Mouse (Mus musculus): ENCODE data around the gene Ednrb. TPM values are rescaled to one million over a fixed set of nuclear protein-coding genes. Genes with fewer than 3 reads are reported as not detected.

Gene Ednrb
- polyA plus RNA-seq (2015; fragmentation: Nextera tagmentation; extraction: Ambion mirVana): 6.7 and 7.4 TPM in 2 replicates

DNA sequence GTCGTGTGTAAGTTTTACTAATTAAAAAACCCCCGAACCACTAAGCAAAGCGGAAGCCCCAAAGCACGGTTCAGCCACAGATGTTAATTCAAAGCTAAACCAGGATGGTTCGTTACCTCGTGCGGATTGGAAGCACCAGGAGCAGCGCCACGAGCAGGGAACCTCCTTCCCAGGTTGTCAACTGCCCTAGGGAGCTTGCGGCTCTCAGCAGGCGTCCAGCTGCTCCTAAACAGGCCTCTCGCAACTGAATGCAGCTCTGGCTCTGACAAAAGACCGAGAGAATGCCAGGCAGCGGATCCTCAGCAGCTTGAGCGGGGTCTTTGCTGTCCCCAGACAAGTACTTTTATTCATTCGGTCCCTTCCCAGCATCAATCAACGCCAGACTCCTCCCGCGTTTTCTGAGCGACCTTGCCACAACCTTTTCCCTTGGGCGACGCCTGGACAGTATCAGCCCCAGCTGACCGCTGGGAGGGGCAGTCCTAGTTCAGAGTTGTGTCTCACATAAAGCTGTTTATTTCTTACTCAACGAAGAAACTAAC is at the start of gene Ednrb:
Ednrb (minus strand) TSS at position 392 of the 539 bp plus-strand sequence.
- peak within 1 kb of the TSS; percentile 41 for H3K4me3 ChIP-seq (ENCODE audit: low read depth, low read length)
- H3K9ac ChIP-seq (ENCODE audit: low read depth, low read length): no peak within 1 kb of the TSS
- no peak within 1 kb of the TSS for H3K27ac ChIP-seq (ENCODE audit: low read length)
- no peaks in the 10 kb centered on the region for H3K36me3 ChIP-seq (ENCODE audit: control insufficient read depth, insufficient read depth)
- ATAC-seq (ENCODE audit: low read depth): no peak
- H3K27me3 ChIP-seq (ENCODE audit: control insufficient read depth, insufficient read depth, low read depth, low read length): peaks cover 17% of the 10 kb centered on the region
- no peaks in the 10 kb centered on the region for H3K4me1 ChIP-seq (ENCODE audit: control insufficient read depth, low read depth, low read length)
- peak within 1 kb of the TSS; percentile 41 for H3K4me2 ChIP-seq (ENCODE audit: low read depth, low read length)
- no peaks in the 10 kb centered on the region for H3K9me3 ChIP-seq (replicated peaks; ENCODE audit: control insufficient read depth, low read length)
- WGBS (ENCODE audit: insufficient replicate concordance): 1% methylated on average over 24 of the region's 24 CpGs

DNA sequence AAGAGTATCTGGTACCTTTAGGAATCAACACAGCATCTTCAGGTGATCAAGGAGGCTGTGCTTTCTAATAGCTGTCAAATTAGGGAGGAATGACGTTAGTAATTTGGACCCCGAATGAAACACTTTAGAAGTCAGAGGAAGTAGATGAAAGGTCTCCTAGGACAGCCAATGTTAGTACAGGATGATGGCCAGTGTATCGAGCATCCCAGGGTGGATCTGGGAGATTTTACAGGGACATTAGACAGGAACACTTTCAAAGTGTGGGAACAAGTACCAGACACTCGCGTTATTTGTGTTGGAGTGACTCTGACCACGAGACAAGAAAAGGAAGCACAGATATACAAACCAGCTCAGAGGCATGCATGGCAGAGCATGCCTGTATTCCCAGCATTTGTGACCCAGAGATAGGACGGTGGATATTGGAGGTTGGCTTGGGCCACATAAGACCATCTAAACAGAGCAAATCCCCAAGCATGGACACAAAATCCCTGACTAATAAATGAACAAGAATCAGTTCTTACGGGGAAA is 48.3 kb upstream of the Ednrb start:
- H3K36me3 ChIP-seq (ENCODE audit: control insufficient read depth, insufficient read depth): no peaks in the 10 kb centered on the region
- no peak overlapping the region for H3K4me3 ChIP-seq (ENCODE audit: low read depth, low read length)
- ATAC-seq (ENCODE audit: low read depth): no peak
- no peak overlapping the region for H3K9ac ChIP-seq (ENCODE audit: low read depth, low read length)
- no peak overlapping the region for H3K4me2 ChIP-seq (ENCODE audit: low read depth, low read length)
- no peaks in the 10 kb centered on the region for H3K27me3 ChIP-seq (ENCODE audit: control insufficient read depth, insufficient read depth, low read depth, low read length)
- 56% methylated on average over 8 of the region's 8 CpGs for WGBS (ENCODE audit: insufficient replicate concordance)
- H3K27ac ChIP-seq (ENCODE audit: low read length): no peak overlapping the region
- no peaks in the 10 kb centered on the region for H3K9me3 ChIP-seq (replicated peaks; ENCODE audit: control insufficient read depth, low read length)
- H3K4me1 ChIP-seq (ENCODE audit: control insufficient read depth, low read depth, low read length): no peaks in the 10 kb centered on the region

DNA sequence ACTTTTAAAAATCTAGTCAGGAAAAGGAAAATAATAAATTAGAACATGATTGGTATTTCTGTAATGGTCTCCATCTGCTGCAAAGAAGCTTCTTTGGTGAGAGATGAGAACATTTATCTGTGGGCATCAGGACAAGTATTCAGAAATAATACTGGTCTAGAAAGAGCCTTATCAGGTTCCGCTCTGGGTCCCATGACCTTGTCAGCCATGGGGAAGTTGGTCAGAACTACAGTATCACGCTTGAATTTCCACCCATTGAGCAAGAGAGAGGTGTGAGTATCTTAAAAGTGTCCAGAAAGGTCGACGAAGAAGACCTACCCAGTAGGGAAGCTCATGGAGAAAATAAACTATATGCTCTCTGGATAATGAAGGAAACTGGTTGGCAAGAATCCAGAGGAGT is 46.6 kb upstream of the Ednrb start:
- no peaks in the 10 kb centered on the region for H3K4me1 ChIP-seq (ENCODE audit: control insufficient read depth, low read depth, low read length)
- H3K4me2 ChIP-seq (ENCODE audit: low read depth, low read length): no peak overlapping the region
- no peaks in the 10 kb centered on the region for H3K9me3 ChIP-seq (replicated peaks; ENCODE audit: control insufficient read depth, low read length)
- H3K4me3 ChIP-seq (ENCODE audit: low read depth, low read length): no peak overlapping the region
- H3K9ac ChIP-seq (ENCODE audit: low read depth, low read length): no peak overlapping the region
- WGBS (ENCODE audit: insufficient replicate concordance): 49% methylated on average over 4 of the region's 4 CpGs
- no peaks in the 10 kb centered on the region for H3K27me3 ChIP-seq (ENCODE audit: control insufficient read depth, insufficient read depth, low read depth, low read length)
- H3K27ac ChIP-seq (ENCODE audit: low read length): no peak overlapping the region
- no peak for ATAC-seq (ENCODE audit: low read depth)
- H3K36me3 ChIP-seq (ENCODE audit: control insufficient read depth, insufficient read depth): no peaks in the 10 kb centered on the region

DNA sequence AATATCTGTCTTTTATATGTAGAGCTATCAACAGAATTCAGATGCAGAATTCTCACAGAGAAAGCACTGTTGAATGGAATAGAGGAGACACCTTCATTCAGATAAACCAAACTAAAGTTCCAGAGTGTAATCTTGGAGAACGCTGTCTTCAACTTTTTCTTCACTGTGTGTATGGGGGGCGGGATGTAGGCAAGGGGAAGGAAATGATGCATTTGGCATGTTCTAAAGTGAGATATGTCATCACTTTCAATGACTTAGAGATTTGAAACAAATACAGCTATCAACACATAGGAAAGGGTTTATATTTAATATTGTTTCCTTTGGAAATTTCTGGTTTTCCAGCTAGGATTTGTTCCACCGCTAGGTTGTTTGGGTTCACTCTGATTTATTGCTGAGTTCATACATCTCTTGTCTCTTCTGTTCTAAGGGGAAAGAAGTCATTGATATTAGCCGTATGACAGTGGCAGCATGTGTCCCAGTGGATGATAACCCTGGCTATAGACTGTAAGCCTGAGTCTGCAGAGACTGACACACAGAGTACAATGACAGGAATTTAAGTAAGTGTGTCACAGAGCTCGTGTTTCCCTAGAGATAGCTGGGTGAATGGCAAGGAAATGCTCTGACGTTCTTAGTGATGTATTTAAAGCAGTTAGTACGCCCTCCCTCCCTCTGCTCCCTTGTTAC is 40.8 kb upstream of the Ednrb start:
- 38% methylated on average over 7 of the region's 7 CpGs for WGBS (ENCODE audit: insufficient replicate concordance)

DNA sequence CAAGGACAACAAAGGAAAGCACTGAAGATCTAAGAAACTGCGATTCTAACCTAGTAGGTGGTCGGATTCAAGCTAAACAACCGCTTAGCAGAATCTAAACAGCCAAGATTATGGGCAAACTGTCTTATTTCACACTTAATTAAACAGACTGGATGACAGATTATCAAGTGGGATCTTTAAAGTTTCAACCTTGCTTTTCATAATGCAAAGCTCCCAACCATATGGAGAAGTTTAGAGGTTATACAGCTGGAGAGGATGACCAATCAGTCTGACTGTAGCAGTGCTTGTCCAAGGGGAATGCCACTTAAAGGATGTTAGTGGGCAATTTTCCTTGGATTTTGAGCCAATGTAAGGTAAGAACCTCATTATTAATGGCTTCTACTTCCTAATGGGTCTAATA is 38.7 kb upstream of the Ednrb start:
- no peak overlapping the region for H3K4me3 ChIP-seq (ENCODE audit: low read depth, low read length)

More for the DNA sequence above, 40.8 kb upstream of the Ednrb start:
- ATAC-seq (ENCODE audit: low read depth): peak; percentile 76
- H3K36me3 ChIP-seq (ENCODE audit: control insufficient read depth, insufficient read depth): no peaks in the 10 kb centered on the region
- no peak overlapping the region for H3K4me3 ChIP-seq (ENCODE audit: low read depth, low read length)
- no peak overlapping the region for H3K4me2 ChIP-seq (ENCODE audit: low read depth, low read length)
- H3K27ac ChIP-seq (ENCODE audit: low read length): no peak overlapping the region
- H3K4me1 ChIP-seq (ENCODE audit: control insufficient read depth, low read depth, low read length): no peaks in the 10 kb centered on the region
- no peak overlapping the region for H3K9ac ChIP-seq (ENCODE audit: low read depth, low read length)
- no peaks in the 10 kb centered on the region for H3K9me3 ChIP-seq (replicated peaks; ENCODE audit: control insufficient read depth, low read length)
- no peaks in the 10 kb centered on the region for H3K27me3 ChIP-seq (ENCODE audit: control insufficient read depth, insufficient read depth, low read depth, low read length)

DNA sequence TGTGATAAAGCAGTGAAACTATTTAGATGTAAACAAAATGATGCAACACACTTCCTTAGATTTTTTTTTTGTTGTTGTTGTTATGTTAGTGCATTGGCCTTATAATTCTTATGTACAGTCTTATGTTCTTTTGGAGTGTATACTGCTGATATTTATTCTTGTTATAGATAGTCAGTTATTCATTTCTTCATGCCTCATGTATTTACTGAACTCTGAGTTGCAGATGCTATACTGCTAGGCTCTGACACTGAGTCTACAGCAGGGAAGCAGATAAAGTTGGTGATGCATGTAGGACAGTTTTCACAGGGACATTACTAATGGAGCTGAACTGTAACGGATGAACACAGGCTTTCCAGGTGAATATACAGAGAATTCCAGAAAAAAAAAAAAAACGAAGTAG is 32.9 kb upstream of the Ednrb start:
- no peaks in the 10 kb centered on the region for H3K27me3 ChIP-seq (ENCODE audit: control insufficient read depth, insufficient read depth, low read depth, low read length)
- no peak overlapping the region for H3K4me3 ChIP-seq (ENCODE audit: low read depth, low read length)
- no peaks in the 10 kb centered on the region for H3K36me3 ChIP-seq (ENCODE audit: control insufficient read depth, insufficient read depth)
- 55% methylated on average over 2 of the region's 2 CpGs for WGBS (ENCODE audit: insufficient replicate concordance)
- no peak overlapping the region for H3K9ac ChIP-seq (ENCODE audit: low read depth, low read length)
- H3K27ac ChIP-seq (ENCODE audit: low read length): no peak overlapping the region
- ATAC-seq (ENCODE audit: low read depth): no peak
- H3K9me3 ChIP-seq (replicated peaks; ENCODE audit: control insufficient read depth, low read length): no peaks in the 10 kb centered on the region
- no peak overlapping the region for H3K4me2 ChIP-seq (ENCODE audit: low read depth, low read length)
- no peaks in the 10 kb centered on the region for H3K4me1 ChIP-seq (ENCODE audit: control insufficient read depth, low read depth, low read length)

More for the DNA sequence above, 38.7 kb upstream of the Ednrb start:
- no peak overlapping the region for H3K9ac ChIP-seq (ENCODE audit: low read depth, low read length)
- no peaks in the 10 kb centered on the region for H3K4me1 ChIP-seq (ENCODE audit: control insufficient read depth, low read depth, low read length)
- ATAC-seq (ENCODE audit: low read depth): no peak
- no peaks in the 10 kb centered on the region for H3K9me3 ChIP-seq (replicated peaks; ENCODE audit: control insufficient read depth, low read length)
- no peaks in the 10 kb centered on the region for H3K27me3 ChIP-seq (ENCODE audit: control insufficient read depth, insufficient read depth, low read depth, low read length)
- H3K4me2 ChIP-seq (ENCODE audit: low read depth, low read length): no peak overlapping the region
- 72% methylated on average over 3 of the region's 3 CpGs for WGBS (ENCODE audit: insufficient replicate concordance)
- no peaks in the 10 kb centered on the region for H3K36me3 ChIP-seq (ENCODE audit: control insufficient read depth, insufficient read depth)
- H3K27ac ChIP-seq (ENCODE audit: low read length): no peak overlapping the region

DNA sequence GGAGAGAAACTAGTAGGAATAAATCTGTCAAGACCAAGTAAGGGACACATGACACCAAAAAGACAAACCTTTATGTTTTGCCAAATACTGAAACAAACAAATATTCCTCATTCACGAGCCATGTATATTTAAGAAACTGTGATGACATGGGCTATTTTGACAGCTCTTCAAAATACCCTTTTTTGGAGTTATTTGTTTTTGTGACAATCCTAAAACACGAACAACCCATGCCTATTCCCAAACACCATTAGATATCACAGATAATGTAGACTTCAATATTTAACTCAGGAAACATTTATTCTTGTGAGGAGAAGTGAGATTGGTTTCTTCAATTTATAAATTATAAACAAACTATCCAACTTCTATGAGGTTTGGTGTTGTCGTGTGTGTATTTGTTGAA is 32.4 kb upstream of the Ednrb start:
- Histone ChIP-seq H3K27me3 (ENCODE audit: control insufficient read depth, insufficient read depth, low read depth, low read length) (no peaks in the 10 kb centered on the region), H3K4me3 (ENCODE audit: low read depth, low read length) (no peak overlapping the region), H3K9ac (ENCODE audit: low read depth, low read length) (no peak overlapping the region), H3K36me3 (ENCODE audit: control insufficient read depth, insufficient read depth) (no peaks in the 10 kb centered on the region), H3K4me2 (ENCODE audit: low read depth, low read length) (no peak overlapping the region), H3K27ac (ENCODE audit: low read length) (no peak overlapping the region), H3K4me1 (ENCODE audit: control insufficient read depth, low read depth, low read length) (no peaks in the 10 kb centered on the region), H3K9me3 (replicated peaks; ENCODE audit: control insufficient read depth, low read length) (no peaks in the 10 kb centered on the region)
- WGBS (ENCODE audit: insufficient replicate concordance): 54% methylated on average over 3 of the region's 3 CpGs
- no peak for ATAC-seq (ENCODE audit: low read depth)

DNA sequence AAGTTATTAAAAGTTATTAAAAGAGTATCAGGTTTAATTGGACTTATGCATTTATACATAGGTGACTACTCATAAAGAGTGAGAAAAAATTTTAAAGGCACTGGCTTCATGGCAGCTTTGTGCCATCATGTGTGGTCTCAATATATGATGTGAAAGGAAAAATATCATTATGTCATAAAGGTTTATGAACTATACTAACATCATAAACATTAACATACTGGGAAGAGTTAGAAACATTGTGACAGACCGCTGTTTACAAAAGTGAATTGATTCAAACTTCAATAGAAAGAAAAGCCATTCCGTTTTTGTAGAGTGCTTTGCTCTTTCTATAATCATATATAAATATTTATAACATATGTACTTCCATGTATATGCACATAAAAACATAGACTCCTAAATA is 22.4 kb upstream of the Ednrb start:
- WGBS (ENCODE audit: insufficient replicate concordance): 60% methylated on average over 2 of the region's 2 CpGs
- H3K4me3 ChIP-seq (ENCODE audit: low read depth, low read length): no peak overlapping the region
- no peak overlapping the region for H3K4me2 ChIP-seq (ENCODE audit: low read depth, low read length)
- ATAC-seq (ENCODE audit: low read depth): no peak
- no peak overlapping the region for H3K27ac ChIP-seq (ENCODE audit: low read length)
- no peaks in the 10 kb centered on the region for H3K36me3 ChIP-seq (ENCODE audit: control insufficient read depth, insufficient read depth)
- H3K4me1 ChIP-seq (ENCODE audit: control insufficient read depth, low read depth, low read length): no peaks in the 10 kb centered on the region
- H3K27me3 ChIP-seq (ENCODE audit: control insufficient read depth, insufficient read depth, low read depth, low read length): no peaks in the 10 kb centered on the region
- no peak overlapping the region for H3K9ac ChIP-seq (ENCODE audit: low read depth, low read length)
- no peaks in the 10 kb centered on the region for H3K9me3 ChIP-seq (replicated peaks; ENCODE audit: control insufficient read depth, low read length)

DNA sequence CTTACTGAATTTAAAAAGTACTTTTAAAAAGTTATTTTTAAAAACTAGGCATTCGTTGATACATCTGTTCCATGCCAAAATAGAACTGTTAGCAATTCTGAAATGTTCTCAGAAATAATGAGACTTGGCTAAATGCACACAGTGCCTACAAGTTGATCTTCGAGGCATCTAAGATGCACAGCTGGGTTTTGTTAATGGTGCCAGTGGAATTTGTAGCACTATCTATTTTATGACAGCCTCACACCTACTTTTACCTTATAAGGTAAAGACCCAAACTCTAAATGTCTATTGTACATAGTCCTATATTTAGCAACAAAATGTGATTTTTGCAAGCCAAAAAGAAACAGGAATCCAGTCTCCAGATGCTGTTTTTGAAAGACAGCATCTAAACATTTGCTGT is 21.0 kb upstream of the Ednrb start:
- H3K27ac ChIP-seq (ENCODE audit: low read length): no peak overlapping the region
- H3K4me3 ChIP-seq (ENCODE audit: low read depth, low read length): no peak overlapping the region
- 52% methylated on average over 2 of the region's 2 CpGs for WGBS (ENCODE audit: insufficient replicate concordance)
- no peaks in the 10 kb centered on the region for H3K9me3 ChIP-seq (replicated peaks; ENCODE audit: control insufficient read depth, low read length)
- H3K4me2 ChIP-seq (ENCODE audit: low read depth, low read length): no peak overlapping the region
- ATAC-seq (ENCODE audit: low read depth): no peak
- H3K36me3 ChIP-seq (ENCODE audit: control insufficient read depth, insufficient read depth): no peaks in the 10 kb centered on the region
- no peak overlapping the region for H3K9ac ChIP-seq (ENCODE audit: low read depth, low read length)
- no peaks in the 10 kb centered on the region for H3K4me1 ChIP-seq (ENCODE audit: control insufficient read depth, low read depth, low read length)
- no peaks in the 10 kb centered on the region for H3K27me3 ChIP-seq (ENCODE audit: control insufficient read depth, insufficient read depth, low read depth, low read length)
